Mouse (Mus musculus) heart, adult 9 months (tissue): ENCODE measurements around the gene Vcpkmt.

ENCODE experiments used
- DNase-seq, 2 experiments: peaks; one replicate each; pipeline ENCODE4 v3.0.0; 2022; ENCODE audit warnings: low spot score in 2 of 2

The Vcpkmt gene

DNA sequence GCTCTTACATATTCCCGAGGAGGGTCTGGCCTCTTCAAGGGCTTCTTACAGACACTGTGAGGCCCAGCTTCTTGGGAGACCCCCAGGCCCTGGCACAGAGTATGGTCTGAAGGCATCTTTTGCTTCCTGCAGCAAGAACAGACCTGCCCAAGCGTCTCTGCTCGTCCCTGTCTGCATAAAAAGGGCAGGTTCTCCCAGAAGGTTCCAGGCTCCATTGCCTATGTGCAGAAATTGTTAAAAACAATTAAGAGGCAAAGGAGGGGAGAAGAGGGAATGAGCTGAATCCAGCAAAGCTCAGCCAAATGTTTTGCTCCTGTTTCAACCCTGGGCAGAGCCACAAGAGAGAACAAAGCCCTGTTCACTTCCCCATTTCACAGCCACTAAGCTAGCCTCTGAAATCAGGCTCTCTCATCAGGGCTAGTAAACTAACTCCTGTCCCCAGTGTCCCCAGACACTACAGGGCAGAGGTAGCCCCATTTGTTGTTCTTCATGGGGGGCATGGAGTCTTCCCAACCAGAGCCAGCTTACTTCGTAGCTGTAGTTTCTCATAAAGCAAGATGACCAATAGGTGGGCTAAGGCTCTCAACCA, 44.4 kb downstream of the Vcpkmt start:
- peak; percentile 28 to 29 for DNase-seq

- DNase-seq, result peak; percentile 79 to 81
Measured at GRCm38 (mm10) chr12:69537675-69538361, 45.0 kb downstream of the Vcpkmt start.

- peak; percentile 47 to 59 for DNase-seq
Measured at GRCm38 (mm10) chr12:69537243-69537674, 45.6 kb downstream of the Vcpkmt start.

DNA sequence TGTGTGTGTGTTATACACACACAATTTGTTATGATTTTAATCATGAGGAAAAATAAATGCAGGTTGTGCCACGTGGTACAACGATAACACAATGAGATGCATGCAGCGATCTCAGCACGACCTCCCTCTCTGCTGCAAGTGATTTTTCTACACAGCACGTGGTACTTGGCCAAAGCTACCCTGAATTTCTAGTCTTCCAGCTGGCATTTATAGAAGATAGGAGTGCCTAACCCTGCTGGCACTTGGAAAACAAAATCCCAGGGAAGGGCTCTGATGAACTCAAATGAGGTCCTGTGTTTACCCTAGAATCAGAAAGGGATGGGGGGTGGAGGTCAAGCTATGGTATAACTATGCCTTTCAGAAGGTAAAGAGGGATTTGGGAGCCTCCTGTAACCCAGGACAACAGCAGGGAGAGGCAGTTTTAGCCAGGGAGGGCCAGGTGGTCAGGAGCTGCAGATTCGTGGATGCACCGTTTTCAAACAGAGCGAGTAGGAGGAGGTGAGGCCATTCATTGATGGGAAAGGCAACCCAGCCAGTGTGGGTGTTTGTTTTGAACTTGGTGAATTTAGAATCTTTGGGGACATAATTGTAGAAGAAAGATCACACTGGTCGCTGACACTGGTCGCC, 46.1 kb downstream of the Vcpkmt start:
- DNase-seq, result no peak

GRCm38 (mm10) chr12:69533237-69533636, 49.6 kb downstream of the Vcpkmt start:
- no peak for DNase-seq

- DNase-seq, result no peak
Measured at GRCm38 (mm10) chr12:69532530-69532929, 50.3 kb downstream of the Vcpkmt start.

DNA sequence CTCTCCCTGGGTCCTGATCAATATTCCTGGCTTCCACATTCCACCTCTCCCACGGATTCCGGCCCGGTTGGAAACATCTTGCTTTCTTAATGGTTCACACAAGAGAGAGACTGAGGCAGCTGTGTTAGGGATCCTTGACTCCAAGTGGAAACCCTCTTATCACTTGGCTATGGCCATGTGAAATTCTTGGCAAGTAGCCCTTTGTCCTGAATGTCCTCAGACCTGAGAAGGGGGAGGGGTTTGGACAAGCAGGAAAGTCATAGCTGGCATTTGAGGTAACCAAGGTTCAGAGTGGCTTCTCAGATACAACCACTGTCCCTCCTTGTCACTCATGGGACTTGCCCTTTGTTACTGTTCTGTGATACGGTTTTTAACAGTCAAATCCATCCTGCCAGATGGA, 50.7 kb downstream of the Vcpkmt start:
- DNase-seq, result peak in 1 of 2 experiments; percentile 26

DNA sequence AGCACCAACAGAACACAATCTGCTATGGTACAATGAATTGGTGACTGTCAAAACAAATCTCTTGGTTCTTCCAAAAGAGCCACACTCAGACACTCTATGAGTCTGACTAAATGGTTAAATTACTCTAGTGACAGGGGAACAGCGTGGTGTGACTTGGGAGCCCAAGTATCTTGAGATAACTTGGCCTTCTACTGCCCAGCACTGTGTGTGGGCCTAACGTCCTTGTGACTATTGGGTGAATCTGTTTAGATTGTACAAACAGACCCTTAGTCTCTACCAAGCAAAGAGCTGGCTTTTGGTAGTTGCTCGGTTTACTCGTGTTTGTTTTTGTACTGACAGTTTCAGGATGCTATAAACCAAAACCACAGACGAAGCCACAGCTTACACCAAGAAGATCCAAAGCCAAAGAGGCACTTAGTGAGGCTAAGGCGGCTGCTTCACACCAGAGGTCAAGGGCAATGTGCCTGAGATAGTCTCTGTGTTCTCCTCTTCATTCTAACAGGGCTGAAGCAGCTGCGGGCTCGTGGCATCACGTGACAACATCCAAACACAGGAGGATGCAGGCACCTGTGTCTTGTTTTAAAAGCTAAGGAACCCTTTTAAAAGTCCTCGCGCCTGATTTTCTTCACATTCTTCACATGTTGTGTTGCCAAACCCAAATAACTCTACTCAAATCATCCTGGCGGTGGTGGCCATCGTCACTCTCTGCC, 53.0 kb downstream of the Vcpkmt start:
- no peak for DNase-seq

DNA sequence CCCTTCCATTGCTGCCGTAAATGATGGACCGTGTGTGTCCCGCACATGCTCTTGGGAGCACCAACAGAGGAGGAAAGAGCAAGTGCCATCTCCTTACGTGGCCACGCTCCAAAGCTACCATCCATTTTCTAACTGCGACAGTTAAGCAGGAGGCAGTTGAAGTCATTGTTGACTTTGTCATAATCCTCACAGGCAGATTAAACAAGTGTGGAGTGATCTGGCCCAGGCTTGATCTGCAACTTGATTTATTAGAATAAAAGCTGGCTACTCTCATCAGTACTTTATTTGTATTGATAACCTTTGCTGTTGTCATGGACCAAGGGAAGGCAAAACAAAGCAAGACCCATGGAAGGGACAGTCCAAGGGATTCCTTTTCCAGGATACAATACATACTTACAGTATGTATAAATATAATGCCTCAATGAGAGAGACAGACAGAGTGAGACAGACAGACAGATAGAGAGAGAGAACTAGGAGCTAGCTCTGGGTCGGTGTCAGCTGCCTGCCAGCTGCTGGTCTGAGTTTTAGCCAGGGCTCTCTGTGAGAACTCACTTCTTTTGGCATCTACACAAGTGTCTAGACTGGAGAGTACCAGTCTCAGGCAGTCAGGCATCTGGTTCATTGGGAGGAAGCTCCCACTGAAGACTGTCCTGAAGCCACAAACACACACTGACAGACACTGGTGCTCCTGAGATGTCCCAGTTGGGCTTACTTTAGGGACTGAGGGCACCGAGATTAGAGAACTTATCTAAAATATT, 54.4 kb downstream of the Vcpkmt start:
- no peak for DNase-seq
